Mouse (Mus musculus) intestine, embryonic 16.5 days (tissue): ENCODE measurements around the gene Mul1. TPM values are rescaled to one million over a fixed set of nuclear protein-coding genes. Genes with fewer than 3 reads are reported as not detected.
A peak's percentile ranks its signal among the peaks of the same experiment; 100 is the strongest.

Source experiments
- ATAC-seq: fragments of 200-750 bp; cut with Nextera tagmentation; 2 replicates; pipeline ENCODE4 v1.8.0; 2017; ENCODE audit warnings: moderate TSS enrichment, moderate library complexity
- H3K27ac ChIP-seq: fragments of 300-500 bp; sonication (generic); 2 replicates; pipeline ENCODE4 v1.5.1; 2014; ENCODE audit warnings: mild to moderate bottlenecking, low read length
- H3K27me3 ChIP-seq: fragments of 300-500 bp; sonication (generic); replicated peaks from 2 replicates; pipeline ENCODE4 v1.6.1; 2014; ENCODE audit warnings: low read length, control low read depth, mixed read lengths; ENCODE audit not compliant: control insufficient read depth, insufficient read depth
- H3K36me3 ChIP-seq: fragments of 300-500 bp; sonication (generic); 2 replicates; pipeline ENCODE4 v1.6.1; 2014; ENCODE audit warnings: low read length, control low read depth; ENCODE audit not compliant: control insufficient read depth, insufficient read depth
- H3K4me1 ChIP-seq: fragments of 300-500 bp; sonication (generic); 2 replicates; pipeline ENCODE4 v1.6.1; 2014; ENCODE audit warnings: low read length, control low read depth, mixed read lengths; ENCODE audit not compliant: control insufficient read depth, insufficient read depth
- H3K4me2 ChIP-seq: fragments of 300-500 bp; sonication (generic); 2 replicates; pipeline ENCODE4 v1.6.1; 2014; ENCODE audit warnings: low read depth, low read length, control low read depth
- H3K4me3 ChIP-seq: fragments of 300-500 bp; sonication (generic); 2 replicates; pipeline ENCODE4 v1.5.1; 2014; ENCODE audit warnings: mild to moderate bottlenecking, low read length
- H3K9ac ChIP-seq: fragments of 300-500 bp; sonication (generic); 2 replicates; pipeline ENCODE4 v1.6.1; 2014; ENCODE audit warnings: low read depth, low read length
- H3K9me3 ChIP-seq: fragments of 300-500 bp; sonication (generic); 2 replicates; pipeline ENCODE4 v1.6.1; 2016; ENCODE audit warnings: low read length, control low read depth; ENCODE audit not compliant: control insufficient read depth
- WGBS: fragments of 180-500 bp; shearing (Covaris S2); extraction: QIAGEN DNeasy Blood & Tissue Kit; methylation state at CpG from one replicate; pipeline ENCODE4 v1.1.7; 2014; 5-methylcytosine and 5-hydroxymethylcytosine counted together
- polyA plus RNA-seq: library from polyadenylated mRNA; unstranded; fragments of >200 nt; fragmentation: Nextera tagmentation; extraction: Ambion mirVana; gene quantifications from 2 replicates; pipeline ENCODE4 v1.2.1, GENCODE M21; 2015

The Mul1 gene
- 32.7 and 35.3 TPM in 2 replicates for polyA plus RNA-seq

DNA sequence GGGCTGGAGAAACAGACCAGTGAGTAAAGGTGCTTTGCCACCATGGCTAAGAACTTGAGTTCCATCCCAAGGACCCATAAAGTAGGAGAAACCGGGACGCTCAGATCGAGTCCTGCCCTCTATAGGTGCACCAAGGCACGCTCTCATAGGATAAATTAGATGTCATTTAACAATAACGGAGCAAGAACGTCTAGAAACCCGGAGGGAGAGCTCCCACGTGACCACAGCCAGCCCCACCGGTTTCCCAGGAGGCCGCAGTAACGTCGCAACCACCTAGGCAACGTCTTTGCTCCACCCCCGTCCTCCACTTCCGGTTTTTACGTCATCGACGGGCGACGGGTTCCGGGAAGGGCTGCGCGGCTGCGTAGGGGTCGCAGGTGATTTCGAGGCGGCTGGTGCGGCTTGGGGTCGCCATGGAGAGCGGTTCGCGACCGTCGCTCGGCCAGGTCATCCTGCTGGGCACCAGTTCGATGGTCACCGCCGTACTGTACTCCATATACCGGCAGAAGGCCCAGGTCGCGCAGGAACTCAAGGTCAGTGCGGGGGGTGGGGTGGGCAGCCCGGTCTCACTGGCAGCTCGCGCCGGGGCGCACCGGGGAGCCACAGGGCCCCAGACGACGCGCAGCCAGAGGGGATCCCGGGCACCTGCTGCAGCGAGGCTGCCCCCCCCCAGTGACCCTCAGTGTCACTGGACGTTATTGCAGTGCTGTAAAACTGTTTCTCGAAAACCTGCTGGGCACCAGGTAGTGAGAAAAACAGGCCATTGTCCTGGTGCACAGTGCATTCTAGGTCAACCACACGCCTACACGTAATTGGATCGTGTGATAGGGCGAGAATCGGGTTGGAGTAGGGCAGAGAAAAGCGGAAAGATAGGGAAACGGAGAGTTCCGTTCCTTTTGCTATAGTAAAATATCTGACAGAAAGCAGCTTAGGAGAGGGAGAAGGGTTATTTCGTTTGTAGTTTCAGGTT, at the start of gene Mul1:
TSS of gene Mul1 (plus strand) at position 325 of the 970 bp plus-strand sequence.
- peak within 1 kb of the TSS; percentile 64 for H3K4me2 ChIP-seq
- ATAC-seq: peak; percentile 89
- peak within 1 kb of the TSS; percentile 50 for H3K27ac ChIP-seq
- peaks cover 13% of the 10 kb centered on the region for H3K4me1 ChIP-seq
- H3K27me3 ChIP-seq: no peaks in the 10 kb centered on the region
- H3K4me3 ChIP-seq: peak within 1 kb of the TSS; percentile 81
- no peaks in the 10 kb centered on the region for H3K9me3 ChIP-seq
- 1% methylated on average over 64 of the region's 64 CpGs for WGBS
- peaks cover 18% of the 10 kb centered on the region for H3K36me3 ChIP-seq
- H3K9ac ChIP-seq: peak within 1 kb of the TSS; percentile 86

DNA sequence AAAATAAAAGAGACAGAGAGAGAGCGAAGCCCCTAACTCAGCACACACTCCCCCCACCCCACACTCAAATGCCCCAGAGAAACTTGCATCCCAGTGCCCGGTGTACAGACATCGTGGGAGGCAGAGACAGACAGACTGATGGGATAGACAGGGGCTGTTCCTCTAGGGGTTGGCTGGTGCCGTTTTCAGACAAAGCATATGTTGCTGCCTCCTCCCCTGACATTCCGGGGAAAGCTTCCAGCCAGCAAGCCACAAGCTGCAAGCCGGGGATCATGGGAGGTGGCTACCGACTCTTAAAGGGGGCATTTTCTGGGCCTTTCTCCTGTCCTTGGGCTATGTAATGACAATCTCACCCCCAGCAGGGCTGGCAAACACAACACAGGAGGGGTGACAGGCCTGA, 40.8 kb upstream of the Mul1 start:
- Histone ChIP-seq H3K4me1 (peaks cover 19% of the 10 kb centered on the region), H3K27me3 (peaks cover 57% of the 10 kb centered on the region), H3K4me3 (no peak overlapping the region), H3K27ac (no peak overlapping the region), H3K9me3 (no peaks in the 10 kb centered on the region), H3K4me2 (no peak overlapping the region), H3K9ac (no peak overlapping the region), H3K36me3 (no peaks in the 10 kb centered on the region)
- WGBS: 57% methylated on average over 7 of the region's 7 CpGs
- ATAC-seq: no peak

DNA sequence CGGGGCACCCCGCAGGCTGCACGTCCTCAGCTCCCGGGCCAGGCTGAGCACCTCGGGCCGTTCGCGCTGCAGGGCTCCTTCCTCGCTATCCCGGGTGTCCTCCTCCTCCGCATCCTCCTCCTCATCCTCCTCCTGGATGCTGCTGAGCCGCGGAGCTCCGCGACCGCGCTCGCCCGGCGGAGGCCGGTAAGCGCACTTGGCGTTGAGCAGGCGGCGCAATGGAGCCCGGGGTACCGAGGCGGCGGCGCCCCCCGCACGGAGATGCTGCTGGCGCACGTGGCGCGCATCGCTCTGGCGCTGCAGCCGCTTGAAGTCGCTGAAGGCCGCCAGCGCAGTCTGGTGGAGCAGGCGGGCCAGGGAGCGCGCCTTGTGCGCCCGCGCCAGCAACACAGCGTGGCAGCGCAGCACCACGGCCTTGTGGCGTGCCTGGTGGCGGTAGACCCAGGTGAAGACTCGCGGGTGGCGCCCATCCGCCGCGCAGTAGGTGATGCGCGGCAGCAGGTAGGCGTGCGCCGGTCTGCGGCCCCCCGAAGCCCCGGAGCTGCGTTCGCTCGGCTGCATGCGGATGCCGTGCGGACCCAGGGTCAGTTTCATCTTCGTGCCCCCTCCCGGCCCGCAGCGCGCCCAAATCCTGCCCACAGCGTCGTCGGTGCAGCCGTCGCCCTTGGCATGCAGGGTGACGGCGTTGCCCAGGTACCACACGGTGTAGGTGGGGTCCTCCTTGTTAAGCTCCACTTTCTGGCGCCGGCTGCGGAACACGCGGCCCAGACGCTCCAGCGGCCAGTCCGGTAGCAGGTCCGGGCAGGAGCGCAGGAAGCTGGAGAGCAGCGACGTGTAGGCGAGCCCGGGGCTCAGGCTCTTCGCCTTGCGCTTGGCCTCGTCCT, 39.1 kb upstream of the Mul1 start:
- no peaks in the 10 kb centered on the region for H3K9me3 ChIP-seq
- peak overlapping the region; percentile 40 for H3K4me3 ChIP-seq
- H3K36me3 ChIP-seq: no peaks in the 10 kb centered on the region
- H3K4me1 ChIP-seq: peaks cover 19% of the 10 kb centered on the region
- no peak overlapping the region for H3K27ac ChIP-seq
- peak overlapping the region; percentile 50 for H3K4me2 ChIP-seq
- no peak for ATAC-seq
- no peak overlapping the region for H3K9ac ChIP-seq
- under 1% methylated on average over 103 of the region's 103 CpGs for WGBS
- peaks cover 57% of the 10 kb centered on the region for H3K27me3 ChIP-seq

DNA sequence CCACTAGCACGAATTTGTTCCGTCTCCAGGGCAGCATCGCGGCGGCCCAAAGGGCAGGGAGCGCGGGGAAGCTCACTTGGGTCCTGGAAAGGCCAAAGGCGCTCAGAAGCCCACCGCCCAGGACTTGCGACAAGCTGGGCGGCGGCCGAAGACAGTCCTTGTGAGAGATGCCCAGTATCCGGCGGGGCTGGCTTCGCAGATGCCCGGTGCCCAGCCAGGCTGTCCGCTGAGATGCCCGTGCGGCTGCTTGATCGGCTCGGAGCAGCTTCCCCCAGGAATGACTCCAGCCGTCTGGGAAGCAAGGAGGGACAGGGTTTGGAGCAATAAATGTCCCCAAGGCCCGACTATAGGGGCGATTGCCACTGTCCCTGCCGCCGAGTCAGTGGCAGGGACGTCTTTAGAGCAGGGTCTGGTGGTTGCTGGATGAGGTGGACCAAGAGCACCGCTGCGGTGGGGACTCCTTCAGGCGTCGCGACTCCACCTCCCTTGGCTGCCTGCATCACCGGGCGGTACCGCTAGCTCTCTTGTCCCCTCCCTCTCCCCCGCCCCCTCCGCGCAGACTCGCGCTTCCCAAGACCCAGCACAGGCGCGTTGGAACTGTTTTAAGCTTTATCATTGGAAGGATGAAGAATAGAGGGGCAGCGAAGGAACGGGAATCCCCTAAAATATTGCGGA, 38.4 kb upstream of the Mul1 start, which contains the start of gene Fam43b:
TSS of gene Fam43b (minus strand) at position 558 of the 675 bp plus-strand sequence.
- Histone ChIP-seq H3K4me2 (peak within 1 kb of the TSS; percentile 50), H3K9me3 (no peaks in the 10 kb centered on the region), H3K9ac (no peak within 1 kb of the TSS), H3K4me1 (peaks cover 19% of the 10 kb centered on the region), H3K27ac (no peak within 1 kb of the TSS), H3K36me3 (no peaks in the 10 kb centered on the region), H3K27me3 (peaks cover 57% of the 10 kb centered on the region), H3K4me3 (peak within 1 kb of the TSS; percentile 40)
- WGBS: under 1% methylated on average over 46 of the region's 46 CpGs
- ATAC-seq: no peak

DNA sequence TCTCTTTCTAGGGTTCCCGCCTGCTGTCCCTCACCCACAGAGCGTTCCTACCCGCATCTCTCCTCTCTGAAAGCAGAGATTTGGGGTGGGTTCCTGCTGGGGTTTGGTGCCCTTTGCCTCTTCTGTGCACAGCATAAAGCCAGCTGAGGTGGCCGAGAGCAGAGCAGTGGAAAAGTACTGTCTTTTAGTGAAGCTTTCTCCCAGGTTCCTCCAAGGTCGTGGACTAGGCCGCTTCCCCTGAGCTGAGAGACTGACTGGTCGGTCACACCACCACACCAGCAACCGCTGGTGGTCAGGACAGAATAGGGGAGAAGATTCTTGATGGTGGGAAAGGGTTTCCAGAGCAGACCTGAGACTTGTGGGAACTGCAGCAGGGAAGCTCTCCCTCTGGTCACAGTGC, 37.8 kb upstream of the Mul1 start:
- no peak overlapping the region for H3K9ac ChIP-seq
- H3K9me3 ChIP-seq: no peaks in the 10 kb centered on the region
- WGBS: 10% methylated on average over 8 of the region's 8 CpGs
- H3K4me2 ChIP-seq: peak overlapping the region; percentile 50; the same call in 1 of the 2 replicates
- ATAC-seq: no peak
- no peak overlapping the region for H3K27ac ChIP-seq
- peaks cover 57% of the 10 kb centered on the region for H3K27me3 ChIP-seq
- no peak overlapping the region for H3K4me3 ChIP-seq
- H3K36me3 ChIP-seq: no peaks in the 10 kb centered on the region
- H3K4me1 ChIP-seq: peaks cover 19% of the 10 kb centered on the region

DNA sequence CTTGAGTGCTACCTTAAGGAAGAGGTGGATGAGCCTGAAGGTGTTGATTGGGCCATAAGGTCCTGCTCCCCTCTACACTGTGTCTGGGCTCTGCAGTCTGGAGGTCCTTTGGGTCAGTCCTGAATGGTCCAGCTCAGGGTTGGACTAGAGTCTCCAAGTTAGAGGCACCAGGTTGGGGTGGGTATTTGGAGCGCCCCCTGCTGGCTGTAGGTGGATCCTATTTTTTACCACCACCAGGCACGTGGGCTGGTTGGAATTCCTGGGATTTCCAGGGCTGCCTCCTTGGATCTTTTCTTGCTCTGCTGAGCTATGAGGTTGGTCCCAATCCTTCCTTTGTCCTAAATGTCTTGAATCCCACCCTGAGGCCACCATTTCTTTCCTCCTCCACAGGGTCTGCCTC, 29.7 kb upstream of the Mul1 start:
- H3K4me3 ChIP-seq: no peak overlapping the region
- H3K36me3 ChIP-seq: no peaks in the 10 kb centered on the region
- H3K27me3 ChIP-seq: no peaks in the 10 kb centered on the region
- H3K4me2 ChIP-seq: no peak overlapping the region
- H3K9ac ChIP-seq: no peak overlapping the region
- WGBS: 16% methylated on average over 2 of the region's 2 CpGs
- H3K27ac ChIP-seq: no peak overlapping the region
- ATAC-seq: no peak
- no peaks in the 10 kb centered on the region for H3K9me3 ChIP-seq
- no peaks in the 10 kb centered on the region for H3K4me1 ChIP-seq

DNA sequence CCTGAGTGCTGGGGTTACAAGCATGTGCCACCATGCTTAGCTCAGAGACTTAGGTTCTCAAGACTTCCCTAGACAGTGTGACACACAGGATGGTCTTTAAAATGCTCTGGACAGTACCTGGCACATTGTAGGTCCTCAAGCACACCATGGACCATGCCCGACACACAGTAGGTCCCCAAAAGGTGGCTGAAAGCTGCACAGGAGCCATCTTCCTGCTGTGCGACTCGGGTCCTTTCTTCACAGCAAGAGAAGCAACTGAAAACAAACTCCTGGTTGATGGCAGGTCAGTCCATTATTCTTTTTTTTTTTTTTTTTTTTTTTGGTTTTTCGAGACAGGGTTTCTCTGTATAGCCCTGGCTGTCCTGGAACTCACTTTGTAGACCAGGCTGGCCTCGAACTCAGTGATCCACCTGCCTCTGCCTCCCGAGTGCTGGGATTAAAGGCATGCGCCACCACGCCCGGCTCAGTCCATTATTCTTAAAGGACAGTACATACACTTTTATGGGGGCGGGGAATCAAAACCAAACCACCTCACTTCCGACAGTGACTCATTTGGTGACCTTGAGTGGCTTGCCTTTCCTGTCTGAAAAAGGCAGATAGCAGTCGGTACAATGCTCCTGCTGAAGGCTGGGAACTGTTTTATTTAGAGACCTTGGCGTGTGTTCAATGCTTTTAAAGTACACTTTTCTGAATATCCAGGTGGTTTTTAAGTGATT, 26.8 kb upstream of the Mul1 start:
- Histone ChIP-seq H3K9ac (no peak overlapping the region), H3K36me3 (no peaks in the 10 kb centered on the region), H3K4me1 (no peaks in the 10 kb centered on the region), H3K27me3 (no peaks in the 10 kb centered on the region), H3K9me3 (no peaks in the 10 kb centered on the region), H3K4me2 (no peak overlapping the region), H3K27ac (peak overlapping the region; percentile 24; the same call in 1 of the 2 replicates), H3K4me3 (no peak overlapping the region)
- peak; percentile 52; the same call in 1 of the 2 replicates for ATAC-seq
- 62% methylated on average over 11 of the region's 13 CpGs for WGBS

DNA sequence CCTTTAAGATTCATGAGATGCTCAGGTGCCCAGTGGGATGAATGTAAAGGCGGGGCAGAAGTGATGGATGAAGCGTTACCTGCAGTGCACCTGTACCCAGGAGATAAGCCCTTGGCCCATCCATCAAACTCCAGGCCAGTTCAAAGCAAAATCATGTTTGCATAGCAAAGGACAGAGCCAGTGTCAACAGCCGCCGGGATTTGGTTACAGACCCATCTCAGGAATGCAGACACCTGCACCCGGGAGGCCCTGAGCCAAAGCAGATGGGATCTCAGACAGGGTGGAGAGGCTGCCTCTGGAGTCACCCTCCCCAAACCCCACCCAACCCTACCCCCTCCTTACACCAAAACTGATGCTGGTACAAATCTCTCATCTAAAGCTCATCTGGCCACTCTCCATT, 23.5 kb upstream of the Mul1 start:
- no peaks in the 10 kb centered on the region for H3K9me3 ChIP-seq
- 6% methylated on average over 5 of the region's 5 CpGs for WGBS
- no peak overlapping the region for H3K9ac ChIP-seq
- H3K27ac ChIP-seq: no peak overlapping the region
- no peak overlapping the region for H3K4me3 ChIP-seq
- no peaks in the 10 kb centered on the region for H3K36me3 ChIP-seq
- H3K4me2 ChIP-seq: no peak overlapping the region
- ATAC-seq: no peak
- peaks cover 6% of the 10 kb centered on the region; the same call in 1 of the 2 replicates for H3K4me1 ChIP-seq
- no peaks in the 10 kb centered on the region for H3K27me3 ChIP-seq
